Mouse (Mus musculus) kidney, postnatal 0 days (tissue): ENCODE data around the gene Cox5b. TPM values are rescaled to one million over a fixed set of nuclear protein-coding genes. Genes with fewer than 3 reads are reported as not detected.

Experiments
- ATAC-seq: fragments of 200-750 bp; cut with Nextera tagmentation; replicated peaks from 2 replicates; pipeline ENCODE4 v1.8.0; 2017; ENCODE audit warnings: low read depth, moderate number of reproducible peaks, moderate TSS enrichment, moderate library complexity; ENCODE audit not compliant: low FRiP score
- DNase-seq: peaks from one replicate; pipeline ENCODE4 v3.0.0-alpha.2; 2016; ENCODE audit warnings: low spot score
- H3K27ac ChIP-seq: fragments of 300-500 bp; sonication (generic); 2 replicates; pipeline ENCODE4 v1.5.1; 2014; ENCODE audit warnings: mild to moderate bottlenecking
- H3K27me3 ChIP-seq: fragments of 300-500 bp; sonication (generic); 2 replicates; pipeline ENCODE4 v1.6.1; 2014; ENCODE audit warnings: low read length, mixed read lengths; ENCODE audit not compliant: insufficient read depth
- H3K36me3 ChIP-seq: fragments of 300-500 bp; sonication (generic); 2 replicates; pipeline ENCODE4 v1.6.1; 2014; ENCODE audit warnings: low read length, mixed read lengths; ENCODE audit not compliant: insufficient read depth
- H3K4me1 ChIP-seq: fragments of 300-500 bp; sonication (generic); replicated peaks from 2 replicates; pipeline ENCODE4 v1.6.1; 2014; ENCODE audit warnings: antibody characterized with exemption, low read length, mixed read lengths; ENCODE audit not compliant: insufficient read depth
- H3K4me2 ChIP-seq: fragments of 300-500 bp; sonication (generic); 2 replicates; pipeline ENCODE4 v1.6.1; 2014; ENCODE audit warnings: mild to moderate bottlenecking, low read length, moderate library complexity, mixed read lengths
- H3K4me3 ChIP-seq: fragments of 300-500 bp; sonication (generic); replicated peaks from 2 replicates; pipeline ENCODE4 v1.5.1; 2014; ENCODE audit warnings: low read depth, low read length
- H3K9ac ChIP-seq: fragments of 300-500 bp; sonication (generic); 2 replicates; pipeline ENCODE4 v1.6.1; 2014; ENCODE audit warnings: low read depth, low read length
- H3K9me3 ChIP-seq: fragments of 300-500 bp; sonication (generic); replicated peaks from 2 replicates; pipeline ENCODE4 v1.6.1; 2016; ENCODE audit warnings: low read length, inconsistent platforms, mixed read lengths
- CTCF ChIP-seq: IDR thresholded peaks from 2 replicates; pipeline ENCODE4 v1.5.1; 2016; ENCODE audit warnings: antibody characterized with exemption, low read depth, mild to moderate bottlenecking, moderate library complexity
- WGBS: fragments of 180-500 bp; shearing (Covaris S2); extraction: QIAGEN DNeasy Blood & Tissue Kit; methylation state at CpG from one replicate; pipeline ENCODE4 v1.1.7; 2014; 5-methylcytosine and 5-hydroxymethylcytosine counted together
- microRNA-seq: library from miRNA; unstranded; fragments of <30 nt; microRNA quantifications from one replicate; pipeline ENCODE4, GENCODE M21; 2016
- polyA plus RNA-seq: library from polyadenylated mRNA; unstranded; fragments of >200 nt; fragmentation: Nextera tagmentation; extraction: Ambion mirVana; gene quantifications from 2 replicates; pipeline ENCODE4 v1.2.1, GENCODE M21; 2015

Gene Cox5b
- polyA plus RNA-seq, 1 experiment from 2014 or later: 1,147 TPM

DNA sequence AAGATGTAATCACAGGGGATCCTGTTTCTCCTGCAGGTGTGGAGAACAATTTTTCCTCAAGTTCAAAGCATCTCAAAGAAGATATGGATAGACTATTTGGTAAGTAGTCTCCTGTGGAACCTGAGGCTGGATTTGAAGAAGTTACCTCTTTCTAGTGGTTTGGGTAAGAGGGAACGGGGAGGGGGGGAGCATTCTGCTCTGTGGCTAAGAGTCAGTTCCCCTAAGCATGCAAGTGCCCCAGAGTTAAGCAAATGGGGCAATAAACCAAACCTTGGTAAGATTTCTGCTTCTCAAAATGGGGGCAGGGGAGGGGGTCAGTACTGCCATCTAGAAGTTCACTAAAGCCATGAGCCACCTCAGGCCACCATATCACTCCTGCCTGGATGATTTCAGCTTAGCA lies 27.5 kb downstream of the Cox5b start:
- Histone ChIP-seq H3K4me3 (no peak overlapping the region), H3K36me3 (no peaks in the 10 kb centered on the region), H3K27ac (no peak overlapping the region), H3K9ac (no peak overlapping the region), H3K4me1 (no peaks in the 10 kb centered on the region), H3K9me3 (no peaks in the 10 kb centered on the region), H3K4me2 (no peak overlapping the region), H3K27me3 (no peaks in the 10 kb centered on the region)
- 100% methylated on average over 1 of the region's 1 CpGs for WGBS
- TF ChIP-seq CTCF: no peak
- ATAC-seq (no peak), DNase-seq (no peak)

DNA sequence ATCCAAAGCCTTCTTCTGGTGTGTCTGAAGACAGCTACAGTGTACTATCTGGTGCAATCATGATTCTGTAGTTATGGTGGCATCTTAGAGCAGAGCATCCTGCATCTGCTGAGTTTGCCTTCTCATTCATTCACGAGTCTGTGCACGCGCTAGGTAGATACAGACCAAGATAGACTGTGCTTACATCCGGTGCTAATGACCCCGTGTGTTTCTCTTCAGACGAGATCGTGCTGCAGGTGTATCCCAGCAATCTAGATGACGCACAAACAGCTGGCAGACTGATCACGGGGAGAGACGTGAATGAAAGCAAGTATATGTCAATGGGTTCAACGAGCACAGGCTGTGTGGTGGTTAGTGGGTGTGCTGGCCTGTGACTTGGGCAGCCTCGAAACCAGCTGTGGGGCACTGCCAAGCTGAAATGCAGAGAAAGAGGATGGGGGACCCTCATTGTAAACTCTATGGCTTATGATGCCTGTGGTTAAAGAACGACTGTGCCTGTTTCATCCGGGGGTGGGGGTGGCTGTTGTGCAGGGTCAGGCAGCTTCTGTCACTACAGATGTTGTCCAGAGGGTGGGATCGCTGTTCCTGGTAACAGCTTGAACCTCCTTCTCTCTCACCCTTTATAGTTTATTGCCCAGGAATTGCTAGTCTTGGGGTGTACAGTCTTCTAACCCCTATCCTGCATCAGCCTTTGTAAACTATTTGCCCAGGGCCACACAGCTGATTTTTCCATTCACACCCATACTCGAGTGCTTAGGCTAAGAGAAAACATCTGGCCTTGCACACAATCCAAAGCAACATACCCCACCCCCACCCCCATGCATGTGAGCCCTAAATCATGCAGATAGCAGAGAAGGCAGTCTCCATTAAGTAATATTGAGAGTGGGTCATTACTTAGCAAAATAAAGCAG lies 32.2 kb downstream of the Cox5b start:
- WGBS: 51% methylated on average over 16 of the region's 16 CpGs
- no peaks in the 10 kb centered on the region for H3K36me3 ChIP-seq
- H3K9me3 ChIP-seq: no peaks in the 10 kb centered on the region
- peak; percentile 41 for DNase-seq
- H3K27me3 ChIP-seq: no peaks in the 10 kb centered on the region
- H3K4me1 ChIP-seq: no peaks in the 10 kb centered on the region
- no peak overlapping the region for H3K4me2 ChIP-seq
- no peak overlapping the region for H3K27ac ChIP-seq
- TF ChIP-seq CTCF: no peak
- no peak for ATAC-seq
- no peak overlapping the region for H3K4me3 ChIP-seq
- no peak overlapping the region for H3K9ac ChIP-seq

- Histone ChIP-seq H3K4me1 (no peaks in the 10 kb centered on the region), H3K4me3 (no peak overlapping the region), H3K27me3 (no peaks in the 10 kb centered on the region), H3K9me3 (no peaks in the 10 kb centered on the region), H3K27ac (no peak overlapping the region), H3K9ac (no peak overlapping the region), H3K36me3 (no peaks in the 10 kb centered on the region), H3K4me2 (no peak overlapping the region)
- DNase-seq: no peak
- WGBS: 50% methylated on average over 4 of the region's 4 CpGs
- ATAC-seq: no peak
- no peak for TF ChIP-seq CTCF
These were observed 32.8 kb downstream of the Cox5b start for GRCm38 (mm10) chr1:36724057-36724431.

GRCm38 (mm10) chr1:36737300-36737699 lies 46.1 kb downstream of the Cox5b start:
- peak; percentile 94 for TF ChIP-seq CTCF
- H3K36me3 ChIP-seq: no peaks in the 10 kb centered on the region
- 12% methylated on average over 4 of the region's 4 CpGs for WGBS
- no peak overlapping the region for H3K4me3 ChIP-seq
- no peak overlapping the region for H3K9ac ChIP-seq
- DNase-seq: peak; percentile 87
- H3K4me2 ChIP-seq: no peak overlapping the region
- H3K27ac ChIP-seq: no peak overlapping the region
- ATAC-seq: no peak
- no peaks in the 10 kb centered on the region for H3K4me1 ChIP-seq
- no peaks in the 10 kb centered on the region for H3K27me3 ChIP-seq
- H3K9me3 ChIP-seq: no peaks in the 10 kb centered on the region

- no peak for ATAC-seq
- no peak for DNase-seq
- Histone ChIP-seq H3K9me3 (no peaks in the 10 kb centered on the region), H3K9ac (no peak overlapping the region), H3K4me1 (no peaks in the 10 kb centered on the region), H3K27ac (no peak overlapping the region), H3K36me3 (no peaks in the 10 kb centered on the region), H3K27me3 (no peaks in the 10 kb centered on the region), H3K4me3 (no peak overlapping the region), H3K4me2 (no peak overlapping the region)
- 77% methylated on average over 5 of the region's 5 CpGs for WGBS
- TF ChIP-seq CTCF: no peak
These were observed 48.0 kb downstream of the Cox5b start for GRCm38 (mm10) chr1:36739231-36739630.

DNA sequence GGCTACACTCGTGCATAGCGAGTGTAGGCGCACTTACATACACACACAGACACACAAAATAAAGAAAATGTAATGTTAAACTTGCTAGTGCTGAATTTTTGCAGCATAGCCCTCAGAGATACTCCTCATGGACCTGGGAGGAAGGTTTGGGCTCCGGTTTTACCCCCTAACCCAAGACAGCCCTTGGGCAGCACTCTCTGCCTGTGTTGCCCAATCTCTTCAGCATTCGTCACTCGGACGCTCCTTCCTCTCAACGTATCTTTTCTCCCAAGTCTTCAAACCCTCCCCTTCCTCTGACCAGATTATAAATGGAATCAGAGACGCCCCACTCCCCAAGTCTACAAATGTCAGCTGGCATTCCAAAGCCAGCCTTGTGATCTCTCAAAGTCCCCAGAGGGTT lies 51.8 kb downstream of the Cox5b start:
- WGBS: 75% methylated on average over 9 of the region's 9 CpGs
- no peaks in the 10 kb centered on the region for H3K4me1 ChIP-seq
- H3K36me3 ChIP-seq: no peaks in the 10 kb centered on the region
- H3K4me2 ChIP-seq: no peak overlapping the region
- no peaks in the 10 kb centered on the region for H3K27me3 ChIP-seq
- H3K27ac ChIP-seq: no peak overlapping the region
- ATAC-seq (no peak), DNase-seq (no peak)
- H3K9me3 ChIP-seq: no peaks in the 10 kb centered on the region
- no peak overlapping the region for H3K9ac ChIP-seq
- H3K4me3 ChIP-seq: no peak overlapping the region
- TF ChIP-seq CTCF: no peak

Small RNAs within 50 kb of the gene (microRNA-seq; reads per million reads assigned to microRNA genes)
- gene Gm24133: not detected

Other genes with a start within 250 kb of the Cox5b start
- gene Lman2l, start 246.2 kb upstream of the Cox5b start, polyA plus RNA-seq: 35.9 and 38.3 TPM in 2 replicates
- 9.4 and 10.9 TPM in 2 replicates for gene Cnnm4, start 219.8 kb upstream of the Cox5b start, polyA plus RNA-seq
- gene Cnnm3, start 179.6 kb upstream of the Cox5b start, polyA plus RNA-seq: 3.4 and 3.8 TPM in 2 replicates
- 8.7 and 10.9 TPM in 2 replicates for gene Ankrd23, start 154.6 kb upstream of the Cox5b start, polyA plus RNA-seq
- not detected in 2 replicates for gene Gm42417, start 152.0 kb upstream of the Cox5b start, polyA plus RNA-seq
- 22.0 and 24.6 TPM in 2 replicates for gene Ankrd39, start 144.0 kb upstream of the Cox5b start, polyA plus RNA-seq
- gene Sema4c, start 133.1 kb upstream of the Cox5b start, polyA plus RNA-seq: 13.5 and 14.7 TPM in 2 replicates
- gene Fam178b, start 8.3 kb upstream of the Cox5b start, polyA plus RNA-seq: 1.0 and 1.6 TPM in 2 replicates
- gene 4933424G06Rik, start 18.7 kb downstream of the Cox5b start, polyA plus RNA-seq: 0.11 TPM in 1 of 2 replicates, not detected in the other
- 77.8 and 92.8 TPM in 2 replicates for gene Actr1b, start 23.0 kb downstream of the Cox5b start, polyA plus RNA-seq
- 0.17 and 0.51 TPM in 2 replicates for gene Zap70, start 70.3 kb downstream of the Cox5b start, polyA plus RNA-seq